Mouse (Mus musculus) kidney, adult 2 months (tissue): Measurements from ENCODE around the gene Fchsd2.

Experiments used
- CTCF ChIP-seq: fragments of 200-500 bp; conservative IDR thresholded peaks from 2 replicates; pipeline ENCODE4 v1.5.1; 2011; ENCODE audit warnings: low read depth, mild to moderate bottlenecking, control low read depth, low read length, moderate library complexity, mixed read lengths; ENCODE audit not compliant: insufficient read depth, insufficient read length
- POLR2A ChIP-seq: fragments of 200-500 bp; IDR thresholded peaks from one replicate; pipeline ENCODE4 v1.6.1; 2011; ENCODE audit warnings: low read depth, low read length, control low read depth

DNA sequence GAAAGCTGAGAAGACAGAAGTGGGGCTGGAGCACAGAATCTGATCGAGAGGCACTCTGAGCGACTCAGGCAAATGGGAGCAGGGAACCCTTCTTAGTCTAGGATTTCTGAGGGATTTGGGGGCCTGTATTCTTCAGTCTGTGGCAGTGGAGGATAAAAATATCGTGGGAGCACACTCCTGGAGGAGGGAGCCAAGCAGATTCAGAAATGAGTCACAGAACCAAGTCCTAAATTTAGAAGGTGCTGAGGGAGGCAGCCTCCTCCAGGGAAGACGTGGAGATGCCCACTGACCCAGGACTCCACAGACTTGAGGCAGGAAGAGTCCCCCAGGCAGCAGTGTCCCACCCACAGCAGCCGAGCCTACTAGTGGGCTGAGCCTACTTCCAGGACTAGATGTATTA is 221.7 kb downstream of the Fchsd2 start:
- no peak for TF ChIP-seq POLR2A
- no peak for TF ChIP-seq CTCF
